Mouse (Mus musculus): ENCODE measurements around the gene Creb3.
"Not testable (repeated sequence)": the region's sequence is repeated elsewhere in the genome, so short reads cannot be mapped to it uniquely, and the experiment has no call there.

Gene Creb3

GRCm38 (mm10) chr4:43583421-43583820 is 21.3 kb downstream of the Creb3 start:
- ATAC-seq (ENCODE audit: low TSS enrichment) = no peak

DNA sequence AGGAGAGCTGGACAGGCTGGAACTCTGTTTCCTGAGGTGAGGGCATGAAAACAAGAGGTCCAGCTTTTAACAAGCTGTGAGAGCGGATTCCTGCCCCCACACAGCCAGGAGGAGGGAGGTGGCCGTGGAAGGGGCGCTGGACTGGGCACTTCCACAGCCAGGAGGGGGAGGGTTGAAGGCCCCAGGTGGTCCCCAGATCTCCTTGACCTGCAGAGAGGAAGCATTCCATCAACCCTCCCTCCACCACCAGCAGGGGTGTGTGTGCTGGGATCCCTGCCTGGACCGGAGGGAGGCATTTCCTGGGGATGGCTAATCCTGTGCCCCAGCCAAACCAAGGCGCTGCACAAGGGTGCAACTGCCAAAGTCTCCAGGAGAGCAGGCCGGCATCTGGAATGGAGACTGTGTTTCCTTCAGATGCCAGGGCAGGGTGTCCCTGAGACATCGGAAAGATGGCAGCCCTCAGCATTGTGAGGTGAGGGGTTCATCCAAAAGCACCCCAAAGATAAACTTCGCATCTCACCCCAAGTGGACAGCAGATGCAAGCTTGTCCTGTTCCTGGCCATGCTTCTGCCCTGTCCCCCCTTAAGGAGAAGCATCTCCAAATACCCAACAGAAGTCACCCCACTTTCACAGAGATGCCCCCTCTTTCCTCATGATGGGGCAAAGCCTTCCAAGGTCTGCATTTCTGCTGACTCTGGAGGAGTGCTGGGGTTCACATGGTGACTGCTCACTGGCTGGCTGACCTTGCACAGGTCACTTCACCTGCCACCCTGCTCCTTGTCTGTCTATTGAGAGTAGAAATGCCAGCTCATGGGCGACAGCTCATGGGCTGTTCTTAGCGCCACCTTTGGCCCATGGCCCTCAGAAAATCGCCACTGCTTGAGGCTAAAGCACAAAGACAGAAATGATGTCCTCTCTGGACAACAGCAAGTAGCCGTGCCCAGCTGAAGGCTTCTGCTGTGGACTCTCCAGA is 22.6 kb downstream of the Creb3 start, which contains the start of gene Msmp:
Gene Msmp, minus strand, starts transcription at position 51 of the 973 bp plus-strand sequence.
- ATAC-seq (ENCODE audit: low TSS enrichment) = no peak

- no peak for ATAC-seq (ENCODE audit: low TSS enrichment)
These were observed 23.6 kb downstream of the Creb3 start for GRCm38 (mm10) chr4:43585682-43586081.

DNA sequence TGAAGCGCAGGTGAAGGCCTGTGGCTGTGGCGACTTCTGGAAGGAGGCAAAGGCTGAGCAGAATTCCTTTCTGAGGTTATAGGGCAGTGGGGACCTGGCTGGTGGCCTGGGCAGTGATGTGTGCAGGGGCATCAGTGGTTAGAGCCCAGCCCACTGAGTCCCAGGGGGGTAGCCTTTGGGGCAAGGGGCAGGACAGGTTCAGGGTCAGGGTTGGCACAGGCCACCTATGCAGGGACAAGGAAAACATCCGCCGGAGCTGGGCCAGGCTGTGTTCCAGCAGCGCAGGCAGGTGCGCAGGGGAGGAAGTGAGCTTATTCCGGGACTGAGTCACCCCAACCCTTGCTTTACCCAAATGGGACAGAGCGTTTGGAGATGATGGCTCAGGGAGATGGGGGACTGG is 24.3 kb downstream of the Creb3 start:
- no peak for ATAC-seq (ENCODE audit: low TSS enrichment)

DNA sequence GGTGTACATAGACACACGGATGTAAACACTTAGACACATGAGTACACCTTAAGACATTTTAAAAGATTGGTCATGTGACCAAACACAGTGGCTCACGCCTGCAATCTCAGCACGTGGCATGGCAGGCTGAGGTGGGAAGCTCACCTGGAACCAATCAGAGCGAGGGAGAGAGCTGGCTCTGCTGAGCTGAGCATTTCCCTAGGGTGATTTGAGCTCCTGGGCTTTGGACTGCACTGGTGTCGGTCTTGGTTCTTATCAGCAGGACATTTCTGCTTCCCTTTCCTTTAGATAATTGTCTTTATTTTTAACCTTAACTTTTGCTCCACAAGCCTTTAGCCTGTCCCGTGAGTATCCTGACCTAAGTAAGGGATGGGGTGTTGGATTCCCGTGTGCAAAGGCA is 25.5 kb downstream of the Creb3 start:
- ATAC-seq (ENCODE audit: low TSS enrichment) = no peak

- ATAC-seq (ENCODE audit: low TSS enrichment) = no peak
These were observed 29.4 kb downstream of the Creb3 start for GRCm38 (mm10) chr4:43591543-43591942.

GRCm38 (mm10) chr4:43591961-43592360 is 29.8 kb downstream of the Creb3 start:
- no peak for ATAC-seq (ENCODE audit: low TSS enrichment)

- ATAC-seq (ENCODE audit: low TSS enrichment) = no peak
These were observed 31.3 kb downstream of the Creb3 start for GRCm38 (mm10) chr4:43593453-43593852.

GRCm38 (mm10) chr4:43596597-43596996 is 34.5 kb downstream of the Creb3 start:
- ATAC-seq (ENCODE audit: low TSS enrichment) = not testable (repeated sequence)

DNA sequence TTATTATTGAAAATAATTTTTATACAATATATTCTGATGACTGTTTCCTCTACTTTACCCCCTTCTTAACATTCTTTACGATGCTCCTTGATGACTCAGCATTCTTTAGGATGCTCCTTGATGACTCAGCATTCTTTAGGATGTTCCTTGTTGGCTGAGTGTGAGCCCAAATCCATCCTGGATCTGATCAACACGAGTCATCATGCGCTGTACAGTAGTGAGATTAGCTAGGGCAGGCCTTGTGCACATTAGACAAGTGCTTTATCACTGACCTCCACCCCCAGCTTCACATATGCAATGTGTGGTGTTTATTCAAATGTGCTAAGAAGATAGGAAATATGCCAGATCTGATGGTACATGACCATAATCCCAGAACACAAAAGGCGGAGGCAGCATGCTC is 36.1 kb downstream of the Creb3 start:
- no peak for ATAC-seq (ENCODE audit: low TSS enrichment)

DNA sequence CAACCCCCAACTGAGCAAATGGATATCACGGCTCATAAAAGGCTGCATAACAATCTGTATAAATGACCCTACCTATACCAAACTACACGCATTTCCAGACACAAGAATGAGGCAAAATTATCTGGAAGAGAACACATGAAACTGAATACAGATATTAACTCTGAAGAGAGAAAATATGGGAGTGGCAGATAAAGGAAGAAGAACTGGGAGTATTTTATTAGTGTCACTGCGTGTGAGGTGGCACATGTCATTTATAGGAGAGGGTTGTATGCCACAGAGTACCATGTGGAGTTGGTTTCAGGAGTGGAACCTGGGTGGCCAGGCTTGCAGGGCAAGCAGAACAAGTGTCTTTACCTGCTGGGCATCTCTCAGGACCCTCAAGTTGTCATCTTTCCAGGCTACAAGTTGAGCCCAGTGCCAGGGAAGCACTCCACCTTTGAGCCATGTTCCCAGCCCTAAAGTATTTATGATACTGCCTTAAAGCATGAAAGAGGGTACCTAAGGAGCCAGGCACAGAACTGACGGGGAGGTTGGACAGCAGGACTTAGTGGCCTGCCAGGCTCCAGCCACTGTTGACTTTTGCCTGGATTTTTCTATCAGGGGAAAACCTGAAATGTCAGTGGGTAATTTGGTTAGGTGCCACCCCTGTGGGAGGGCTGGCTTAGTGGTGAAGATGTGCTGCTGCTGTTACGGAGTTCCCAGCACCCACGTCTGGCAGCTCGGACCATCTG is 36.7 kb downstream of the Creb3 start:
- ATAC-seq (ENCODE audit: low TSS enrichment) = no peak

DNA sequence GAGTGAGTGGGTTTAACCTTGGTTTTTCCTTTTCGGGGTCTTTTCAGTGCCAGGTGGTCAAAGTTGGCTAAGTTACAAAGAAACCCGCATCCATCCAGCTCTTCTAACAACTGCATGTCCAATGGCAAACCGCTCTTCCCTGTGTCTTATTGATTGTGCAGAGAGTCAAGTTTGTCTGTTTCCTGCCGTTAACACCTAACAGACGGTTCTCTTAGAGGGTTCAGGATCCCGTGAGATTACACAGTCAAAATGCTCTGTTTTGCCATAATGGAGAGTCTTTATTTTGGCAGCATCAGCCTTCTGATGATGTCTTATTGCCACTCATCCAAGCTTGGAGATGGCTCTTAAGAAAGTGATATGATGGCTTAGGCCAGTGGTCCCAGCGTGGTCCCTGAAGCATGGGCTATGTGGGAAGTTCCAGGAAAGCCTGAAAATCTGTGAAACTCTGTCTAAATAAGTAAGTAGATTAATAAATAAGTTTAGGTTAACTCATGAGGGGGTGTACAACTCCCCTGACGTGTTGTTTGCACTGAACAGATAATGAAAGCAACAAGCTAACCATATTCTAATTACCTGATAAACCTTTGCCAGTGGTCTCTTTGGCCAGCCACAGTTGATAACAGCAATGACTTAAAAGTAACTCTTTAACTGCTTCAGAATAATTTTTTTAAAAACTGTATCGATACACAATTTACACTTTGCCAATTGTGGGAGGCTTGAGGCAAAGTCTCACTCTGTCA is 38.2 kb downstream of the Creb3 start:
- ATAC-seq (ENCODE audit: low TSS enrichment) = no peak

- ATAC-seq (ENCODE audit: low TSS enrichment) = no peak
These were observed 42.0 kb downstream of the Creb3 start for GRCm38 (mm10) chr4:43604099-43604498.

DNA sequence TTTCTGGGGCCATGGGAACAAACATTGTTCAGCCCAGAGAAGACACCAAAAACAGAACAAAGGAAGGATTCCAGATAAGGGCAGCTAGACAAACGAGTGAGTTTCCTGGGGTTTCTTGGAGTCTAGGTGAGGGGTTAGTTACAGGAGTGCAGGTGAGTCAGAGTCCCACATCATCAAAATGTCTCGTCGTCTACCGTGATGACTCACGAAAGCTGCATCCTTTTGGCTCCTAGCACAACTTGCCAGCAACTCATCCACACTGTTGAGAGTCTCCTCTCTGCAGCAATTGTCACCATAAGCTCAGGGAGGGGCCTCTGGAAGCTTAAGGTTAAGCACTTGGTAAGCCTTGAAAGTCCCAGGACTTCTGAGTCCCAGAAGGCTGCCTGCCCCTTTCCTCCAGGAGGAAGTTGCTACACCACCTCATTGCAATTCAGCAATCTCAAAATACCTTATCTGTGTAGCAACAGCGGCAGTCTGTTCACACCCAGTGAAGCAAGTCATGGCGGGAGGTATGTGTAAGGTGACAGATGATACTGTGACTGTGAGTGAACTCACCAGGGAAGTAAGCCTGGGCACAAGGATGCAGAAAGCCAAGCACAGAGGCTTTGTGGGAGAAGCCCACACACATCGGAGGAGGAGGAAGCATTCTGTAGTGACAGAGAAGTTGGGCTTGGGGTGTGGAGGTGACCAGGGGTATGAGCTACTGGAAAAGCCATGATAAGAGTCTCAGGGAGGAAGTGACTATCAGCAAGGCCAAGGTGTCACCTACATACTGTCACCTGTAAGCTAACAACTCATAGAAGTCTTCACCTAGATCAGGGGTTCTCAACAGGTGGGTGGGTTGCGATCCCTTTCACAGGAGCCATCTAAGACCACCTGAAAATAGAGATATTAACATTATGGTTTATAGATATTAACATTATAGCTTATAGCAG is 42.9 kb downstream of the Creb3 start:
- no peak for ATAC-seq (ENCODE audit: low TSS enrichment)

- no peak for ATAC-seq (ENCODE audit: low TSS enrichment)
These were observed 50.4 kb downstream of the Creb3 start for GRCm38 (mm10) chr4:43612534-43612933.

GRCm38 (mm10) chr4:43613060-43613730 is 51.1 kb downstream of the Creb3 start:
- ATAC-seq (ENCODE audit: low TSS enrichment) = no peak

All from frontal cortex, adult (tissue).